Mouse (Mus musculus): Measurements from ENCODE around the gene Hps4.
A peak's percentile ranks its signal among the peaks of the same experiment; 100 is the strongest.

Gene Hps4

DNA sequence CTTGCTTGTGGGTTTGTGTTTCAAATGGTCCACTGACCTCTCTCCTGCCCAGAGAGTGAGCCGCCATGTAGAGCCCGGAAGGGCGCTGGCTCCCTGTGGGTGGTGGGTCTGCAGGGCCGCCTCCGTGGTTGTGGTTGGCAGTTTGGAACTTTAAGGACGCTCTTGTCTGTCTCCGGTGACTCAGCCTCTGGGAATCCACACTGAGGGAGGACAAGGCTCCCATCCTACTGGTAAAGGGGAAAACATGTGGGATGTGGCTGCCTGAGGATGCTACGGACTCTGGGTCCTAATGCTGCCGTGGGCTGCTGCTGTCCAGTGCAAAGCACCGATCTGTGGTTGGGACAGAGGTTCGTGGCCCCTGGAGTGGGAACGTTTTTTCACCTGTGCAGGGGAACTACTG lies 25.0 kb downstream of the Hps4 start:
- no peak for DNase-seq

DNA sequence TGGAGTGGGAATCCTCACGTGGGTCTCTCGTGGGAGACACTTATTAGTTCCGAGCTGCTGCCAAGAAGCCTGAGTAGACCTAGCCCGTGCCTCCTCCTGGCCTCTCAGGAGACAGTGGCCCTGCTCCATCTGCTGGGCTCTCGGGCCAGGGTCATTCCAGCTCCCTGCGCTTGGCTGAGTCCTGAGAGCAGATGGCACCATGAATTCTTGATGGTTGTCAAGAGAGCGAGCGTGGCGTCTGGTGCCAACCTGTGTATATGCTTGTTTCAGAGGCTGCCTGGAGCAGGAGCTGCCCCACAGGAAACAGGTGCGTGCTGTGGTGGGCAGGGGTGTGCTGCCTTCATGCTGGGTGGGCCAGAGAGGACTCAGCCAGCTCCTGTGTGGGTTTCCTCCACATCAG lies 25.8 kb downstream of the Hps4 start:
- DNase-seq, result no peak

DNA sequence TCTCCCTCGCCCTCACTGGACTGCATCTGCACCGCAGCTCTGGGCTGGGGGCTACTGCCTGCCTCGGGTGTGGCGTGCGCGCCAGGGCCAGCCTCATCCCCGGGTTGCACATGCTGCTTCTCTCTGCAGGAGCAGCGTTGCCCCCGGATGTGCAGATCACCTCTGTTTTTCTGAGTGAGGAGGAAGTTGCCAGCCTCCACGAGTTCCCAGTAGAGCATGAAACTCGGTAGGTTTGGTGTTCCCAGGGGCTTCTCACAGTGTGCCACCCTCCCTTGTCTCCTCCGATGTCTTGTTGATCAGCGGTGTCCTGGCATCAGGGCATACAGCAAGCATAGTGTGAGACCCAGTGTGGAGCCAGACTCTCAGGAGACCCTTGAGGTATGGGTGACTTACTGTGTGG lies 26.4 kb downstream of the Hps4 start:
- no peak for DNase-seq

DNA sequence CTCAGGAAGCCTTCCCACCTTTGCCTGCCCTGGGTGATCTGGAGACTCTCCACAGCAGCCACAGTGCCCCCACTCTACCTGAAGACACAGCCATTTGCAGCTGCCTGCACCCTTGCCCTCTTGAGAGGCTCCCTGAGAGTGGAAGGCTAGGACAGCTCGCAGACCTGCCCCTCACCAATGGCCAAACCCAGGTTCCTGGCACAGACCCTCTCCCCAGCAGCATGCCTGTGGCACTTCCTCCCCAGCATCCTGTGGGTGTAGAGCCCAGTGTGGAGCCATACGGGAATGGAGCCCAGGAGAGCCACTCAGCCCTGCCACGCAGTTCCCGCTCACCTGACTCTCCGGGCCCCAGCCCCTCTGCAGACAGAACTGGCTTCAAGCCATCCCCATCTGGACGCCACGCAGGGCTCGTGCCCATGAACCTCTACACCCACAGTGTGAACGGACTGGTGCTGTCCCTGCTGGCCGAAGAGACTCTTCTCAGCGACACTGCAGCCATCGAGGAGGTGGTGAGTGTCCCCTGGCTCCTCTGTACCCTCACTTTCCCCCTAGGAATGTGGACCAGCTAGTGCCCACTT lies 27.4 kb downstream of the Hps4 start:
- DNase-seq, result no peak

DNA sequence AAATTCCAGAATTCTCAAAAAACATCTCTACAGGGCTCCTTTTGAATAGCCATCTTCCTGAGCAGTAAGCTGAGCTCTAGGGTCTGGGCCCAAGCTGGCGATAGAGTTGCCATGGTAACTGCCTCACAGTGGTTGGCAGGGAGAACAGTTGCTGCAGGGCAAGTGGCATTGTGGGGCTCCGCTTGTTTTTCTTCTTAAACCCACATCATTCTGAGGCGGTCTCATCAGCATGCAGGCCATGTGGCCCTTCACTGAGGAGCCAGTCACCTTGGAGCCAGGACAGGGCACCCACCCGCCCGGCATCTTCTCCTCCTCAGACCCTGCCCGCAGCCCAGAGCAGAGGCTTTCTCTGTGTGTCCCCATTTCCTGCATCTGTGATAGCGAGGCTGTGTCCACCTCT lies 29.1 kb downstream of the Hps4 start:
- DNase-seq, result no peak

DNA sequence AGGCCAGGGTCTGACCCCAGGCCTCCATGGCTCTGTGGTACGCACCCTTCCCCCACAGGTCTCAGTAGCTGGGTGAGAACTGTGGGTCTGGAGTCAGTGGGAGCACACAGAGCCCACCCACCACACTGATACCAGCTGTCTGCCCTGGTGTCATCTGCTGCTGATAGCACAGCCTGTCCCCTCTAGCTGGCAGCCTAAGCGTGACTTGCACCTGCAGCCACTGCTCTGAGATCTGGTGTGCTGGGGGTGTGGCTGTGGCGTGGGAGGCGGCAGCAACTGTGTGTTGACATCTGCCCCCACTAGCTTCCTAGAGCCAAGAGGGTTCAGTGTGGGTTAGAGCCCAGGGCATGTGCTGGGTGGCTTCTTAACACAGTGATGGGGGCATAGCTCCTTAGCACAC lies 33.2 kb downstream of the Hps4 start:
- DNase-seq, result no peak

DNA sequence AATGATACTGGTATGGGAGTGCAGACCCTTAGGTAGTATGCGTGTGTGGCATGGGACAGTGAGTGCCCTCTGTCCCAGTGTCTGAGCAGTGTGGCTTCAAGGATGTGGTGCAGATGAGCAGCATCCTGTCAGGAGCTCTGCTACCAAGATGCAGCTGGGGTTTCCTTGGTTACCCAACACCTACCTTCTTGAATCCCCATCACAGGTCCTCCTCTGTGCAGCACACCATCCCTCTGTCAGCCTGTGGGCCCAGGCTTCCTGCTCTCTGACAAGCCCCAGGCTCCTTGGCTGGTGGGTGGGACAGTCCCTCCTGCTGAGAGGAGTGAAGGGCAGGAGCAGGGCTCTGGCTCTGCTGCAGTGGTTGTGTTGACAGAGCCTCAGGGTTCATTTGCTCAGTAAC lies 34.5 kb downstream of the Hps4 start:
- no peak for DNase-seq

DNA sequence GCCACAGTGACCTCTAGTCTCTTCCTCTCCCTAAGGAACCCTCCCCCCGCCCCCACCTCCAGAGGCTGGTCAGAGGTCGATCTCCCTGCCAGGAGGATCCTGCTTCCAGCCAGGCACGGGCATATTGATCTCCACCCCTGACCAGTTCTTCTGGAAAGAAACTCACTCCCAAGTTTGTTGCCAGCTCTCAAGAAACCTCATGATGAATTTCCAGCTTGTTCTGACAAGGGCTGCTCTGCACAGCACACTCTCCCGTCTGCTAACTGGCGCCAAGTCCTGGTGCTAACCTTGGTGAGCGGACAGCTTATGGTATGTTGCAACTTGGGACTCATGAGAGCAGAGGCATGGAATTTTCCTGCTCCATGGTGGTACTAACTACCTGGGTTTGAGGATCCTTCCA lies 35.8 kb downstream of the Hps4 start:
- no peak for DNase-seq

DNA sequence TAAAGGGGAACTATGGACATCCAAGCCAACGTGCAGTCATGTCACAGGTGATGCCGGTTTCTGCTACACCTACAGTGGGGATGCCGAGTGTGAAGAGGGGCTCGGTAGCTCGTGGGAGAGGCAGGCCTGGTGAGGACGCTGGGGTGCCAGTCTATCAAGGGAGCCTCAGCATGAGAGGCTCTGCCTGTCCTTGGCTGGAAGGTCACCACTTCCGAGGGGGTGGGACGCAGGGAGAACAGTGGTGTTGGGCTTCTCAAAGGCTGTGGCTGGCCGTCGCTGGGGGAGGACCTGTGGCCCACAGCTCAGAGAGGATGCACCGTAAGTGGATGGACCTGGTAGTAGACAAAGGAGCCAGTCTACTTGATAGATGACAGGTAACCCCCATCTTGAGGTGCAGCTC lies 38.3 kb downstream of the Hps4 start:
- DNase-seq, result no peak

DNA sequence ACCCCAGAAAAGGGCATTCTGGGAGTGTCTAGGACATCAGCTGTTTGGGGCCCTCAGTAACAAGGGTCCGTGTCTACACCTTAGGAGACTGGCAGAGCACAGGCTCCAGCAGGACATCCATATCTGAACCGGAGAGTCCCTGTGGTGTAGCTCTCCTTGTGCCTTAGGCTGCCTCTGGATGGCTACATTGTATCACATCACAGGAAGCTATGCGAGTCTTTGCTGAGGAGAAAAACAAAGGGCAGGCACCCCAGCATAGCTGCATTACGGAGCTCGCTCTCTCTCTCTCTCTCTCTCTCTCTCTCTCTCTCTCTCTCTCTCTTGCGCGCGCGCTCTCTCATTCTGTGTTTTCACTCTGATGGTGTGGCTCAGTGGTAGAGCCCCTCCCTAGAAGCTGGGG lies 39.2 kb downstream of the Hps4 start:
- DNase-seq, result no peak

DNA sequence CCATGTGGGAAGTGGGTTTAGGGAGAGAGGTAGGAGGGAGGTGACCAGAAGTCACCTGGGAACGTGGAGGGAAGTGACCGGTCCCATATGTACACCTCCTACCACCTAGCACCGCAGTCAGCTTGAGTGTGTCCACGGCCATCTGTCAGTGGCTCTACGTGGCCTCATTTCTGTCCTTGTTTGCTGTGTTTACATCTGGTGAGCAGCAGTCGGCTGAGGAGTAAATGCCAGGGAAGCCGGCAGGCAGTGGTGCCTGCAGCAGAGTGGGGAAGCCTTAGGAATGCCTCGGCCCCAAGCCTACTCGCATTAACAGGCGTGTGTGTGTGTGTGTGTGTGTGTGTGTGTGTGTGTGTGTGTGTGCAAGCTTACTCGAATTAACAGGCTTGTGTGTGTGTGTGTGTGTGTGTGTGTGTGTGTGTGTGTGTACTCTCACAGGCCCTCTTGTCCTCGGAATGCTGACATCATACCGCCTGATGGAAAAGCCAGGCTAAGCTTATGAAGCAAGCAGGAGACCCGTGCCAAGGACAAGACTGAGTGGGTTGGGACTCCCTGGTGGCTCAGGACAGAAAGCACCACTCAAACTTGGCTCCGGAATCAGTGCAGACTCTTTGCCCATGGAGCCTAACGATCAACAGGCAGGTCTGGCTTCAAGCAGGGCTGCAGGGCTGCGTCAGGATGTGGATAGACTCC lies 39.9 kb downstream of the Hps4 start:
- DNase-seq, result peak; percentile 54

DNA sequence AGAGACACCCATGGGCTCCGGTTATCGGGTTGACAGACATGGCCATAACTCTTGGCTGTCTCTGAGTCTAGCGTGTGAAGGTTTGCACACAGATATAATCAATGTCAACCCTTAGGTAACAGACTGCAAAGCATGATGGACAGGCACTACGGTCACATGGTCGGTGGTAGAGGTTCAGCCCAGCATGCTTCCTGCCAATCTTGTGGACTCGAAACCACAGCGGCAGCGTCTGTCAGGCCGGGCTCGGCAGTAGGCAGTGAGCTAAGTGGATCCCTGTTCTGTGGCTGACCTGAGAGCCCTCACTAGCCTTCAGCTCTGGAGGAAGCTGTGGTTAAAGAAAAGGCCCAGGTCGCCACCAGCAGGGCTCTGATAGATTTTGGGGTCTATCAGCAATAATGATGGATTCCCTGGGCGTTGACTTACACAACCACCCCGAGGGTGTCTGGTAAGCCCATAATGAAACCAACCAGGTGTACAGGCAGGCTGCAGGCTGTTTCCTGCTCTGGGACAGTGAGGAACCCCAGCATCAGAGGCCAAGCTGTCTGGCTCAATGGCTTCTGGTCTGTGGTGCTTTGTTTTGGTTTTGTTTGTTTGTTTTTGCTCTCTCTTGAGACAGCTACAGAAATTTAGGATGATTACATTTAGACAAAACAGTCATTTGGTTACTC lies 42.1 kb downstream of the Hps4 start:
- DNase-seq, result no peak

DNA sequence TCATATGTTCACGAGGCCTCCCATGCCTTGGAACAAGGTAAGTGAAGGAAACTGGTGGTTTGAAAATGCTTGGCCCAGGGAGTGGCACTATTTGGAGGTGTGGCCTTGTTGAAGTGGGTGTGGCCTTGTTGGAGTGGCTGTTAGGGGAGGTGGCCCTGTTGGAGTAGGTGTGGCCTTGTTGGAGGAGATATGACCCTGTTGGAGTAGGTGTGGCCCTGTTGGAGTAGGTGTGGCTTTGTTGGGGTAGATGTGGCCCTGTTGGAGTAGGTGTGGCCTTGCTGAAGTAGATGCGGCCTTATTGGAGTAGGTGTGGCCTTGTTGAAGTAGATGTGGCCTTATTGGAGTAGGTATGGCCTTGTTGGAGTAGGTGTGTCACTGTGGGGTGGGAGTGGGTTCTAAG lies 43.1 kb downstream of the Hps4 start:
- DNase-seq, result no peak

DNA sequence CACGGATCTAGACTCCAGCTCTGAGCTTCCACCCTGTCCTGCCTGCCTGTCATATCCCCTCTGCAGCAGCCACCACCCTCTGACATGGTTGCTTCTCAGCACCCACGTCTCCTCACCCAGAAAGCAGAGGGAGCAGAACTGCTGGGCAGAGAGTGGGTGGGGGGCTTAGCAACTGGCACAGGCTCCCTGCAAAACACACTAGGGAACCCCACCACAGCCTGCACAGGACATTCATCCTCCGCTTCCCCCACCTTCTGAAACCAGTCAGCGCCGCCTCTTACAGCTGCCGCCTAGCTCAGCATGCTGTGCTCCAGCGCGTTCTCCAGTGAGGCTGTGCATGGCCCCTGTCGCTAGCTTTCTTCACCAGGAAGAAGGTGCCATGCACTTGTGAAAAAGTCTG lies 46.5 kb downstream of the Hps4 start:
- DNase-seq, result no peak

DNA sequence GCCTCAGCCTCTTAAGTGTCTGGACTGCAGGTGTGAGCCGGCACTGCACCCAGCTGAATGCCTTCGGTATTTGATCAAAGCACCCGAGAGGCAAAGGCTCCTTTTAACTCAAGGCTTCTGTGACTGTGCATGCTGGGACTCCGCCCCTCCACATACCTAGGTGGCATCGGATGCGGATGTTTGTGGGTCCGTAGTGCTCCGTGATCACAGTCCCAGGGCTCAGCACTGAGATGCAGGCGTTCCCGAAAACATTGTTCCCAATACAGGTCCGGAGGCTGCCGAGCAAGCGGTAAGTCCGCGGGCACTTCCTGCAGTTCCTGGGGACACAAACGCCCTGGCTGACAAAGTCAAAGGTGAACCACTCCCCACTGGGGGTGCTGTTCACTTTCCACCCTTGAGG lies 48.1 kb downstream of the Hps4 start:
- no peak for DNase-seq

DNA sequence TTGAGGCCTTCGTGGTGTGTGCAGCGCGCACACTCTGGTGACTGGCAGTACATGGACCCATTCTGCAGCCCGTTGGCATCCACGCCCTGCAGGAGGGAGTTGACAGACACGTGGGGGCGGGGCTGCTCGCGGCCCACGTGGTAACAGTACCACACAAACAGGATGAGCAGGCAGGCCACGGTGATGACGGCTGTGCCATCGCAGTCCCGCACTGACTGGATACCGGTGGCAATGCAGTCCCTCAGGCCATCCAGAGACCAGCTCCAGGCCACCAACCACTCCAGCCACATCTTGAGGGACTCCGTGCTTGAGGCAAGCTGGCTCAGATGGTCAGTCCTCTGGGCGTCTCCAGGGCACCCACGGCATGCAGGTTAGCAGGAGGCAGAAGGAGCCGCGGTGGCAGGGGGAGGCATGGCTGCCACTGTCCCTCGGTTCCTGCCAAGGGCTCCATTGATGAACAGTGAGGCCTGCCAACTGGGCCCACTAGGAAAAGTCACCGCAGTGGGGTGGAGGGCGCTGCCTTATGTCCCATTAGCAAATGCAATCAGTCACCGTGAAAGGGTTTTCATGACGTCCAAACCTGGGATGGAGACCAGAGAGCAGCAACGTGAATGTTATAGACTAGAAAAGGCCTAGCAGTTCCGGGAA lies 48.9 kb downstream of the Hps4 start:
- DNase-seq, result no peak

DNA sequence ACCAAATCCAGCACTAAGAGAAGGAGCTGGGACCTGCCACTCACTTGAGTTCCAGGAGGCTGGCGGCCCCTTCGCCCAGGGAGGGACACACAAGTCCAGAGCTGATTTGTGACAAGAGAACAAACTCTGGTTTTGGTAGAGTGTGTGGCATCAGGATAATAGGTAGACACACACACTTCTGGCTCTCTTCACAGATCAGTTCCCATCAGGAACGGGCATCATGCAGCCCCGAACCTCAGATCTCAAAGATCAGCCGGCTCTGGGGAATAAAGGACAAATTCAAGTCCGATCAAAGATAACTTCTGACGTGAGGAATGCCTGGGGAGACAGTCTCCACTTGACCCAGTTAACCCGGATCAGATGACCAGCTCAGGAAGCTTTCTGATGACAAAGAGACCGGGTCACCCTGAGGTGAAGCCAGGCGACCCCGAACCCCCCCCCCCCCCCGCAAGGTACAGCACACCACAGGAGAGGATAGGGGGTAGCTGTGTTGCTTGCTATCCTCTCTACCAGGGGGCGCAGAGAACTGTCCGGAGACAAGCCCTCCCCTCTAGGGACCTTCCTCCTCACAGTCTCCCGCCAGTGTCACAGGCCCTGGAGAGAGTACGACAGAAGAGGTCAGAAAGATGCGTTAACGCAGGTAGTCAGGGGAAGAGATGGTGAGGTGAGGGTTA lies 51.0 kb downstream of the Hps4 start:
- no peak for DNase-seq

DNA sequence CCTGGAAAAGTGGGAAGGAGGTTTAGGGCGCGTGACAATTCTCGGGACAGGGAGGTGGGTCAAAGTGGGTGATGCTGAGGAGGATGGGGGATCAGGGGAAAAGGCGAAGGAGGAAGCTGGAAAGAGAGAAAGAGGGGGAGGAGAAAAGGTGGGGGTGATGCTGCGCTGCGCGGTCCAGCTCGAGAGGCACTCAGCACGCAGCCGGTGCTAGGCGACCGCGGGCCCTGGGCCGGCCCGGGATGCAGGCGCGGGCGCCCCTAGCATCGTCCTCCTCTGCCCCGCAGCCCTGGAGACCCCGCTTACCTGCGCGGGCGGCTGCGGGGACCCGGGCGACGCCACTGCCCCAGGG lies 51.5 kb downstream of the Hps4 start:
- DNase-seq, result no peak

DNA sequence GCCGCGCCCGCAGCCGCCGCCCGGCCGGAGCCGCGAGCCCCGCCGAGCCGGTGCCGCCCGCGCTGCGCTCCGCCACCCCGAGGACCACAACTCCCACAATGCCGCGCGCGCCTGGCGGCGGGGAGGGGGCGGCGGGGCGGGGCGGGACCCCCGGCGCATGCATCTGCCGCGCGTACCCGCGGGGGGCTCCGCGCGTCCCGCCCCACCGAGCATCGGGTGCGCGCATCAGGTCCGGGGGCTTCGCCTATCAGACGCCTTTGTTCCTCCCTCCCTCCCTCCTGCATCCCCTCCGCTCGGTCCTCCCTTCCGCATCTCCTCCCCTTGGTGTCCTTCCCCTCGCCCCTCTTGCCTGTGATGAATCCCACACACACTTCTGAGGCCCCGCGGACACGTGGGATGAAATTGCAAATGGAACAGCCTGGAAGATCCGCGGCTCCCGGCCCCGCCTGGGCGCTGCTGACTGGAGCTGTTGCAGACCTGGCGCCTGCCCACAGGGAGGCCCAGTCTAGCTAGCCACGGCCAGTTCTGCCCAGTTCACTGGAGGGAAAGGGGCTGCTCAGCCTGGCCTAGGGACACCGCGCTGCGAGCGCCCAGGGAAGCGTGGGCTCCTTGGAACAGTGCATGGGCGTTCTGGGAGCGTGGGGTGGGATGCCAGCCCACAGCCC lies 52.0 kb downstream of the Hps4 start, which contains the start of gene Asphd2:
TSS of gene Asphd2 (minus strand) at position 88 of the 665 bp plus-strand sequence.
- peak; percentile 24 for DNase-seq

DNA sequence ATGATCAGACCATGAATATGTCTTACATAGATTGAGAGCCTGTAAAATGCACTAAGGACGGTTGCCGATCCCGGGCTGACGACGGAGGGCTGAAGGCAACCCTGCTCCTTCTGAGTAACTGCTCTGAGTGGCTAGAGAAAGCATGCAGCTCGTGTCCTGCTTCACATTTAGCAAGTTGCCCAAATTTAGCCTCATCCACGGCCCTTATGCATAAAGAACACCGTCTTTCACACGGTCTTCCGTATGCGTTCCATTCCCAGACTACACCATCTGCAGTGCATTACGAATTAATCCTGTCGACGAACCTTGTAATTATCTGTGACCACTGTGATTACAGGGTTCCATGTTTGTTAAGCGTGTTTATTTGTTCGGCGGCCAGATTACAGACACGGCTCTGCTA lies 53.2 kb downstream of the Hps4 start:
- DNase-seq, result no peak

DNA sequence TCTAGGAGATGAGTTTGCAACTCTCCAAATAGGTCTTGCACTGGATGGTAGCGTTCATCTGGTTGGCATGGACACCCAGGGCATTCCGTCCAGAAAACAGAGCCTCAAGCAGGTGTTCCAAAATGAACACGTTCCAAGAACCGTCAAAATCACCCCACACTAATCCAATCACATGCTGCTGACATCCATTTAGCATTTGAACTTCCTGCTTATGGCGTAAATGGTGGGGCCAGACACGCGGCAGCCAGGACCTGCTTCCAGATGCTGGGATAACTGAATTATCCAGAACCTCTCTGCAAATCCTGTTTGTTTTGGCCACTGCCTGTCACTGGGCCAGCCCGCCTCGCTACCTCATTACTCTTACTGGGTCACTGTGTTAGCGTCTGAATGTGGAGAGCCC lies 56.4 kb downstream of the Hps4 start:
- no peak for DNase-seq

DNA sequence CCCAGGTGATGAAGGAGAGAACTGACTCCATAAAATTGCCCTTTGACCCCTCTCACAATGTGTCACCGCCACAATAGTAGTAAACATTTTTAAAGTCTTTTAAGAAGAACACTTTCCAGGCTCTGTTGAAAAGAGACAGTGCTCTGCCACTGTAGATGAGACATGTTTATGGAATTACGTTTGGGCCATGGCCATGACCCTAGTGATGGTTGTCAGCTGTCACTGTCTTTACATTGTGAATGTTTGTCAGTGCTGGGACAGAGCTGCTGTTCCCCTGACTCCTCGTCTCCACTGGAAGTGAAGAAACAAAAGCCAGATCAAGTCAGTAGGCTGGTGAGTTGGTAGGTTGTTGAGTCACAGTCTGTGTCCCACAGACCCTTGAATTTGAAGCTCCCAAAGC lies 59.6 kb downstream of the Hps4 start:
- no peak for DNase-seq

DNA sequence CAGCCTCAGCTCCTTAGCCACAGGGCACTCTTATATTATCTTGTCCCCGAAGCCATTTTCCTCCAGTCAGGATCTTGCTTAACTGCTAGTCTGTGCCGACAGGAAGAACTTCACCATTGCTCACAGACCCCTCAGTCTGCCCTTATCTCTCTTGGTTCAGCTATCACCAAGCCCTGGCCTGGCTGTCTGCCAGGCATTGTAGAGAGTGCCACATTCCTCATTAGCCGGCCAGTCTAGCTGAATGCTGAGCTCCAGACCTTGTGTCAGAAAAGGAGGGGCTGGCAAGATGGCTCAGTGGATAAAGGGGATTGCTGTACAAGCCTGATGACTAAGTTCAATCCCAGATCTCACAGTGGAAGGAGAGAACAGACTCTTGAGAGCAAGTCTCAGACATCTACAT lies 63.1 kb downstream of the Hps4 start:
- no peak for DNase-seq

Measured in lung, postnatal 14 days (tissue).